Mouse (Mus musculus) left cerebral cortex, postnatal 10 days (tissue): Measurements from ENCODE around the gene Msh5. TPM values are rescaled to one million over a fixed set of nuclear protein-coding genes. Genes with fewer than 3 reads are reported as not detected.
"Not testable (repeated sequence)": the region's sequence is repeated elsewhere in the genome, so short reads cannot be mapped to it uniquely, and the experiment has no call there.

Source experiments
- DNase-seq, 2 experiments: peaks; one replicate each; pipeline ENCODE4 v3.0.0; 2021 to 2022; ENCODE audit warnings: low spot score in 2 of 2, mixed read lengths in 1 of 2; ENCODE audit errors: extremely low spot score in 1 of 2
- intact Hi-C: fragments of 180-260 bp; cut with DNase I; formaldehyde crosslinking; loops from one replicate; pipeline ENCODE4 v1.15.1; 2025
- total RNA-seq, 2 experiments: library from RNA; stranded (reverse); gene quantifications; 2 replicates each; pipeline ENCODE4 v1.2.3; 2021

The Msh5 gene
- total RNA-seq, 2 experiments from 2014 or later, result 0.81 to 0.97 TPM

DNA sequence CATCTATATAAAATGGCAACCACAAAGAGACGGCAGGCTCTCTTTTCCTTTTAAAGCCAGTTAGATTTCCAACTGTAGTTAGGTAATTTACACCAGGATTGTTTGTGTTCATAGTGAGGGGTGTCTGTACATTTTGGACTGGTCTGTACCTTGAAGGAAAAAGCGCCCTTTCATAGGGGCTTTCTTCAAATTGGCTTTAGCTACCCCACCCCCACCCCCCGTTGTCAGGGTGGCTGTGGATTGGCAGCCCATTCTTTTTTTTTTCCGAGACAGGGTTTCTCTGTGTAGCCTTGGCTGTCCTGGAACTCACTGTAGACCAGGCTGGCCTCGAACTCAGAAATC is 49.4 kb downstream of the Msh5 start:
- intact Hi-C loops, result no loop called here
- no peak for DNase-seq

DNA sequence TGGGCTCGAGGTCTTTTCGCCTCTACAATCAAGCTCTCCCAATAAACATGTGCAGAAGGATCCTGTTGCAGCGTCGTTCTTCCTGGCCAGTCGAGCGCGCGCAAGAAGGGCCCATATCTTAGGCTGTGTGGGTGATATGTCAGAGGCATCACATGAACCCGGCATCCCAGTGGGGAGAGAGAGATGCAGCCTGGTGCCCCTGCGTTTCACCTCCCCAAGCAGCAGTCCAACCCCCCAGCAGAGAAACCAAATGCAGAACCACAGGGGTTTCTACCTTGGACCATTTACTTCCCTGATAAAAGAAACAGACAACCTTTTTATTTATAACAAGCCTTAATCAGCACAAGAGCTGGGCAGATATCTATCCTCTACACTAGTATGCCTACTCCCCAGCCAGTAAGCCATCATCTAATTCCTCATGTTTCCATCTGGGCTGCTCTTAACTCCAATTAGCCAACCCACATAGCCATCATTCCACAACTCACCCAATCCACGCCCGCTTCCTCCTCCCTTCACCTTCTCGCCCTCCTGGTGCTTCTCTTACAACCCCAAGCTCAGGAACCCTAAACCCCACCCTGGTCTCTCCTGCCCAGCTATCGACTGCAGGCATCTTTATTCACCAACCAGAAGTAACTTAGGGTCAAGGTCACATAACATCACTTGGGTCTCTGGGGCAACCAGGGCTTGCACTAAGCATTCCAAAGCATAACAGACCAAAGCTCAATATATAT is 50.0 kb downstream of the Msh5 start:
- no peak for DNase-seq
- intact Hi-C loops, result no loop called here

DNA sequence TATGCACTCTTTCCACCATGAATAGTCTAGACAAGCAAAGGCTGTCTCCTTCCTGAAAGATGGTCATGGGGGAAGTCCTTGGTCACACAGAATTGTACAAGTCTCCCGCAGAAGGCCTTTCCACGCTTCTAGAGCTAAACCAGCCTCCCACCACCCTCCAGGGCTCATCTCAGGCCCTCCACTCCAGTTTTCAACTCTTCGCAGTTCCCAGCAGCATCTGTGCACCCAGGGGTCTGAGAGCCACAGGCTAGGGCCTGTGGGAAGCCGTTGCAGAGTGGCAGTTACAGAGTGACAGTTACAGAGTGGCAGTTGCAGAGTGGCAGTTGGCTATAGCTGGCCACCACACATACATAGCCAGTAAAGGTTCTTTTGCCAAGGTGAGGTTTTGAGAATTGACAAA is 50.6 kb downstream of the Msh5 start:
- DNase-seq, intact Hi-C loops: not testable (repeated sequence)

DNA sequence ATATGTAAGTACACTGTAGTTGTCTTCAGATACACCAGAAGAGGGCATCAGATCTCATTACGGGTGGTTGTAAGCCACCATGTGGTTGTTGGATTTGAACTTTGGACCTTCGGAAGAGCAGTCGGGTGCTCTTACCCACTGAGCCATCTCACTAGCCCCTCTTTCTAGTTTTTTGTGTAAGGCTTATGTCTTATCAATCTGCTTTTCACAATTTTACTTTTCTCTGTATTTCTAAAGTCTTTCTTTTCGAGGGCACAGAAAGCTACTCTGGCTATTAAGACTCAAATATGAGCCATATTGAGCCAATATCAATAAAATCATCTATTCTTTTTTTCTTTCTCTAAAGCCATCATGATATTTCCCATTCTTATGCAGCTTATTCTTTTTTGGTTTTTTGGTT is 51.4 kb downstream of the Msh5 start:
- not testable (repeated sequence) for DNase-seq

DNA sequence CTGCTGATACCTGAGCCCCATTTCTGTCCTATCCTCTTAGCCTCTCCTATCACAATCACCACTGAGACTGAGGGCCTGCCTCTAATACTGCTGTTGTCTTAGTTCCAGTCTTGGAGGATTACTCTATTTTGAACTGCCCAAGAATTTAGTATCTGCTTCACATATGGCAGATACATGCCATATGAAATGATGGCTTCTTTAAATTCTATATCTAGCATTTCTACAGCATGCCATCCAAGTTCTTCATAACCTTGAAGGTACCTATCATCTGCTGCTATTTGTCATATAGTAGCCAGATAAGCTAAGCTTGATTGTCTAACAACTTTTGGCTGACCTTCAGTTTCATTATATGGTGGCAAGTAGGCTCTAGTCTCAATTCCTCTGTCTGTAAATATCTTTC is 51.8 kb downstream of the Msh5 start:
- intact Hi-C loops, result no loop called here
- DNase-seq, result no peak

More for the DNA sequence above, 51.4 kb downstream of the Msh5 start:
- intact Hi-C loops, result not testable (repeated sequence)

DNA sequence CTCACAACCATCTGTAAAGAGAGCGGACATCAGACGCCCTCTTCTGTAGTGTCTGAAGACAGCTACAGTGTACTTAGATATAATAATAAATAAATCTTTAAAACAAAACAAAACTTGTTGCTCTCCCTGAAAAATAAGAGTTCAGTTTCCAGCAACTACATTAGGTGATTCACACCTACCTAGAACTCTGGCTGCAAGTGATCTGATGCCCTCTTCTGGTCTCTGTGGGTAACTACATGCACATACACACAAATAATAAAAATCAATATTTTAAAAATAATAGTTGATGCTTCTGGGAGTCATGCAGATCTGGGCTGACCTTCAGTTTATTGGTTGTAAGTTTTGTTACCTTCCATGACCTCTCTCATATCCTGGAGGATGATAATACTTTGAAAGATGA is 62.3 kb downstream of the Msh5 start:
- DNase-seq, result no peak
- intact Hi-C loops, result no loop called here

DNA sequence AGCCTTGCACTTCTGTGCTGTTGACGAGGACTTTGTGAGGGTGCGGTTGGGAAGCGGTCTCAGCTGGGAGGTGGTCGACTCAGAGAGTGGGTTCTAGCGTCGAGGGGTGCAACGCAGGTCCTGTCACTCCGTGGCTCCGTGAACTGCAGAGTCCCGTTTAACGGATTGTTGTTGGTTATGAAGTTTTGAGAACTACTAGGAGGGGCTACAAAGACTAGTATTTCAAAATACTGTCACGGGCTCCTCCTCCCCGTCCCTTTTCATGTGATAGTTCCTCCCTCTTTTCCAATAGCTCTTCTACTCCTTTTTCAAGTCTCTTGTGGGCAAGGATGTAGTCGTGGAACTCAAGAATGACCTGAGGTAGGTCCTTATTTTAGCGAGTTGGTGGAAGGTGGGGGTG is 64.2 kb downstream of the Msh5 start:
- DNase-seq, result no peak
- intact Hi-C loops, result no loop called here

DNA sequence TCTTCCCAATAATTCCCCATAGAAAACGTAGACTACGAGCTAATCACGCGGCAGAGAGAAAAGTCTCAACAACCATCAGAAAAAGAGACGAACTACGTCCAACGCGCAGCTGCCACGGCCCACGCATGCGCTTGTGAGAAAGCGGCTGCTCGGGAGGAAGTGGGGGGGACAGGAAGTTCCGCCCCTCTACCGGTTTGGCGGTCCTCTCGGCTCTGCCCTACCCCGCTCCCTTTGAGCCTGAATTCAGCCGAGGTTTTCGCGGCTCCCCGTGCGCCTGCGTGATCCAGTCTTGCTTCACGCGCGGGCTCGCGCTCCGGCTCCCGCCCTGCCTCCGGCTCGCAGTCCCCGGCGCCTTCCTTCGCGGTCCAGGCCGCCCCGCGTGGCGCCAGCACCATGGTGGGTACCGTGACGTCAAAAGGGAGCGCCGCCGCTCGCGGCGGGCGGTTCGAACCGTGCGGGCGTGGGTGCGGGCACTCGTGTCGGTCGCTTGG is 64.8 kb downstream of the Msh5 start, which contains the start of gene Lsm2:
Gene Lsm2 (plus strand): TSS at position 173 of the 491 bp plus-strand sequence.
- DNase-seq, result peak; percentile 88 to 94
- intact Hi-C loops, result no loop called here

DNA sequence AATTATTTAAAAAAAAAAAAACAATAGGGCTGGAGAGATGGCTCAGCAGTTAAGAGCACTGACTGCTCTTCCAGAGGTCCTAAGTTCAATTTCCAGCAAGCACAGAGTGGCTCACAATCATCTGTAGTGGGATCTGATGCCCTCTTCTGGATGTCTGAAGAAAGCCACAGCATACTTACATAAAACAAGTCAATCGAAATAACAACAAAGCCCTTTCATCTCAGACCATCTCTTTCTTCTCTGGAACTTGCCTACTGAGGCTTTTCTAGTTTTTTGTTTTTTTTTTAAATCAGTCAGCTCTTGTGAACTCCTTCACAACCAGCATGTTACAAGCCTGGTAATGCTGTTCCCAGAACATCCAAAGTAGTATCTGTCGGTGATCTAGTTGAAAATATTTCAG is 65.9 kb downstream of the Msh5 start:
- intact Hi-C loops, result no loop called here
- DNase-seq, result peak in 1 of 2 experiments; percentile 44

DNA sequence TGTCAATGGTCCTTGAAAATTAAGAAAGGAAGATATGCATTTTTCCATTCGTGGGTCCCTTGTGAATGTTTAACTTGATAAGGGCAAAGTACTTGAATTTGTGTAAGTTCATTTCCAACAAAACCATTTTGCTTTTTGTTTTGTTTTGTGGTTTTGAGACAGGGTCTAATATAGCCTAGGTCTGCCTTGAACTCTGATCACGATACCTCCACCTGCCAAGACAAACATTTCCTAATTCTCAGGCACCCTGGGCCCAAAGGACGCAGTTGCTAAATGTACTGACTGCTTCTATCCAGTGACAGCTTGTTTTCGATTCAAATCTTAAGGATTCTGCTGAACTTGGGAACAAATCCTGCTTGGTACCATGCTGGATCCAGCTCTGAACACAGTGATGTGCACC is 66.9 kb downstream of the Msh5 start:
- intact Hi-C loops, result no loop called here
- no peak for DNase-seq

Other genes with a start within 250 kb of the Msh5 start
- gene Cyp21a1, start 242.2 kb downstream of the Msh5 start, total RNA-seq, result not detected
- gene Stk19, start 209.8 kb downstream of the Msh5 start, total RNA-seq, result 10 to 100 TPM; 57.4 to 69.4 TPM
- 10 to 100 TPM; 31.2 to 33.1 TPM for gene Dxo, start 209.7 kb downstream of the Msh5 start, total RNA-seq
- gene Skiv2l, start 196.5 kb downstream of the Msh5 start, total RNA-seq, result 10 to 100 TPM; 66.7 to 78.0 TPM
- 10 to 100 TPM; 28.1 to 28.4 TPM for gene Nelfe, start 196.4 kb downstream of the Msh5 start, total RNA-seq
- gene Cfb, start 184.2 kb downstream of the Msh5 start, total RNA-seq, result under 1 TPM; 0.51 to 0.62 TPM
- gene Zbtb12, start 167.3 kb downstream of the Msh5 start, total RNA-seq, result 1 to 10 TPM; 6.3 to 6.8 TPM
- gene Gm20547, start 164.7 kb downstream of the Msh5 start, total RNA-seq, result not detected
- gene C2, start 148.5 kb downstream of the Msh5 start, total RNA-seq, result 1 to 10 TPM; 2.1 to 2.9 TPM
- 100 to 1,000 TPM; 174 to 181 TPM for gene Ehmt2, start 148.3 kb downstream of the Msh5 start, total RNA-seq
- gene Slc44a4, start 132.3 kb downstream of the Msh5 start, total RNA-seq, result under 1 TPM; 0.14 to 0.30 TPM
- gene Neu1, start 115.5 kb downstream of the Msh5 start, total RNA-seq, result 10 to 100 TPM; 23.8 to 27.3 TPM
- gene Hspa1b, start 87.5 kb downstream of the Msh5 start, total RNA-seq, result 1 to 10 TPM; 1.2 to 2.0 TPM
- gene Gm20481, start 76.8 kb downstream of the Msh5 start, total RNA-seq, result not detected
- gene Hspa1a, start 74.6 kb downstream of the Msh5 start, total RNA-seq, result 1 to 10 TPM; 3.0 to 5.4 TPM
- under 1 TPM in 1 of 2 experiments, not detected in 1; 0.20 TPM for gene Hspa1l, start 74.0 kb downstream of the Msh5 start, total RNA-seq
- 10 to 100 TPM; 25.4 to 27.2 TPM for gene Lsm2, start 64.9 kb downstream of the Msh5 start, total RNA-seq
- gene Vars, start 45.8 kb downstream of the Msh5 start, total RNA-seq, result 10 to 100 TPM; 55.1 to 56.7 TPM
- gene Vwa7, start 30.2 kb downstream of the Msh5 start, total RNA-seq, result under 1 TPM; 0.18 to 0.19 TPM
- 1 to 10 TPM in 1 of 2 experiments, under 1 TPM in 1; 0.83 to 1.0 TPM for gene Sapcd1, start 18.7 kb downstream of the Msh5 start, total RNA-seq
- 10 to 100 TPM; 14.3 to 15.8 TPM for gene Clic1, start 3.2 kb upstream of the Msh5 start, total RNA-seq
- 10 to 100 TPM; 26.3 to 31.1 TPM for gene Ddah2, start 12.3 kb upstream of the Msh5 start, total RNA-seq
- not detected for gene Ly6g6c, start 18.6 kb upstream of the Msh5 start, total RNA-seq
- gene Mpig6b, start 19.4 kb upstream of the Msh5 start, total RNA-seq, result not detected
- 1 to 10 TPM; 1.6 to 2.3 TPM for gene Ly6g6e, start 30.2 kb upstream of the Msh5 start, total RNA-seq
- gene Ly6g6d, start 31.3 kb upstream of the Msh5 start, total RNA-seq, result 1 to 10 TPM in 1 of 2 experiments, not detected in 1; 1.1 TPM
- not detected for gene Ly6g6f, start 38.9 kb upstream of the Msh5 start, total RNA-seq
- gene Abhd16a, start 42.5 kb upstream of the Msh5 start, total RNA-seq, result 10 to 100 TPM; 84.4 to 91.5 TPM
- gene Ly6g5c, start 61.5 kb upstream of the Msh5 start, total RNA-seq, result not detected
- gene Ly6g5b, start 68.7 kb upstream of the Msh5 start, total RNA-seq, result under 1 TPM; 0.58 to 0.81 TPM
- 10 to 100 TPM; 13.2 to 17.7 TPM for gene Gpank1, start 74.7 kb upstream of the Msh5 start, total RNA-seq
- 100 to 1,000 TPM; 196 to 210 TPM for gene Csnk2b, start 75.3 kb upstream of the Msh5 start, total RNA-seq
- gene D17H6S53E, start 79.6 kb upstream of the Msh5 start, total RNA-seq, result 10 to 100 TPM; 23.8 to 24.6 TPM
- under 1 TPM in 1 of 2 experiments, not detected in 1; 0.34 TPM for gene Apom, start 85.3 kb upstream of the Msh5 start, total RNA-seq
- 100 to 1,000 TPM; 297 to 299 TPM for gene Bag6, start 88.4 kb upstream of the Msh5 start, total RNA-seq
- 100 to 1,000 TPM; 261 to 270 TPM for gene Prrc2a, start 118.2 kb upstream of the Msh5 start, total RNA-seq
- 10 to 100 TPM in 1 of 2 experiments, 1 to 10 TPM in 1; 8.0 to 12.5 TPM for gene Aif1, start 129.3 kb upstream of the Msh5 start, total RNA-seq
- 10 to 100 TPM; 13.7 to 14.9 TPM for gene Lst1, start 141.7 kb upstream of the Msh5 start, total RNA-seq
- 1 to 10 TPM in 1 of 2 experiments, under 1 TPM in 1; 0.77 to 1.4 TPM for gene Ltb, start 147.7 kb upstream of the Msh5 start, total RNA-seq
- under 1 TPM in 1 of 2 experiments, not detected in 1; 0.19 TPM for gene Tnf, start 155.3 kb upstream of the Msh5 start, total RNA-seq
- gene Lta, start 158.6 kb upstream of the Msh5 start, total RNA-seq, result 1 to 10 TPM in 1 of 2 experiments, under 1 TPM in 1; 0.51 to 1.1 TPM
- not detected for gene Gm16181, start 174.1 kb upstream of the Msh5 start, total RNA-seq
- 100 to 1,000 TPM; 329 to 351 TPM for gene Atp6v1g2, start 186.9 kb upstream of the Msh5 start, total RNA-seq
- 10 to 100 TPM; 12.7 to 14.6 TPM for gene Nfkbil1, start 189.0 kb upstream of the Msh5 start, total RNA-seq
- gene Ddx39b, start 195.0 kb upstream of the Msh5 start, total RNA-seq, result 100 to 1,000 TPM; 255 to 261 TPM
- 10 to 100 TPM; 18.2 to 21.5 TPM for gene H2-D1, start 216.0 kb upstream of the Msh5 start, total RNA-seq